Mouse (Mus musculus) cerebellum, adult (tissue): ENCODE measurements around the gene Col9a2.
A peak's percentile ranks its signal among the peaks of the same experiment; 100 is the strongest.

ENCODE experiments used
- ATAC-seq: cut with Nextera tagmentation; 2 replicates; pipeline ENCODE4 v1.9.2; 2017; ENCODE audit warnings: mild to moderate bottlenecking, moderate library complexity, mixed read lengths; ENCODE audit not compliant: insufficient number of reproducible peaks, low FRiP score, low TSS enrichment

The Col9a2 gene

GRCm38 (mm10) chr4:121039331-121040115, at the start of gene Col9a2:
Gene Col9a2, plus strand, starts transcription at chr4:121039385.
- ATAC-seq, result no peak

GRCm38 (mm10) chr4:120992284-120992683, 46.9 kb upstream of the Col9a2 start:
- ATAC-seq, result no peak

GRCm38 (mm10) chr4:120993025-120993424, 46.2 kb upstream of the Col9a2 start:
- ATAC-seq, result no peak

GRCm38 (mm10) chr4:120995911-120996310, 43.3 kb upstream of the Col9a2 start:
- no peak for ATAC-seq

- no peak for ATAC-seq
These were observed 38.1 kb upstream of the Col9a2 start for GRCm38 (mm10) chr4:121001042-121001441.

GRCm38 (mm10) chr4:121001659-121002058, 37.5 kb upstream of the Col9a2 start:
- ATAC-seq, result no peak

GRCm38 (mm10) chr4:121002400-121003171, 36.6 kb upstream of the Col9a2 start:
- peak; percentile 70; the same call in 1 of the 2 replicates for ATAC-seq

- no peak for ATAC-seq
These were observed 35.5 kb upstream of the Col9a2 start for GRCm38 (mm10) chr4:121003611-121004091.

GRCm38 (mm10) chr4:121004679-121005078, 34.5 kb upstream of the Col9a2 start:
- no peak for ATAC-seq

GRCm38 (mm10) chr4:121007006-121007405, 32.2 kb upstream of the Col9a2 start:
- no peak for ATAC-seq

GRCm38 (mm10) chr4:121008071-121008745, 31.0 kb upstream of the Col9a2 start:
- no peak for ATAC-seq

GRCm38 (mm10) chr4:121009151-121009550, 30.0 kb upstream of the Col9a2 start:
- no peak for ATAC-seq

- no peak for ATAC-seq
These were observed 28.2 kb upstream of the Col9a2 start for GRCm38 (mm10) chr4:121010770-121011549.

- ATAC-seq, result no peak
These were observed 24.5 kb upstream of the Col9a2 start for GRCm38 (mm10) chr4:121014594-121015267.

GRCm38 (mm10) chr4:121015268-121015659, 23.9 kb upstream of the Col9a2 start:
- ATAC-seq, result no peak

GRCm38 (mm10) chr4:121016021-121016898, 22.9 kb upstream of the Col9a2 start:
- peak; percentile 45 for ATAC-seq

- ATAC-seq, result peak; percentile 91
These were observed 22.1 kb upstream of the Col9a2 start, which contains the start of gene Smap2 for GRCm38 (mm10) chr4:121016928-121017657. Gene Smap2, minus strand, starts transcription at chr4:121017247.

- no peak for ATAC-seq
These were observed 20.9 kb upstream of the Col9a2 start for GRCm38 (mm10) chr4:121018250-121018649.
